In the genomic region with DNA sequence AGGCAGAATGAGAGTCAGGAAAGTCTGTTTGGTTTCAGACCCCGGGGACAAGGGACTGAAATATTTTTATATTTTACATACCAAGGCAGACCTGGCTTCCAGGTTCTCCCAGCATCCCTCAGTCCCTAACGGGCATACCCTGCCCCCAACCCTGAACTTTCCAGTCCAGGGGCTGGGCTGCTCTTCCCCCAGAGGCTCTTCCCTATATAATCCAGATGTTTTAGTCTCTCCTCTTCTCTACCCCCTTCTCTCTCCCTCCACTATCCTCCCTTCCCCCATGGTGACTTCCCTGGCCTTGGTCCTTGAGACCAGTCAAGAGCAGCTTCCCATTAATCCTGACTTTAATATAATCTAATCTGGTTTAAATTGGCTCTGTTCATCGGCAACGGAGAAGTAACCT, we compare ENCODE assay signal across 17 mouse cellular contexts.
DNase-seq lines count a peak whose midpoint lies in the region; ATAC-seq and TF ChIP-seq lines count a peak whose summit lies in the region.
"Had no signal": no experiment of that assay in that cellular context is flagged by ENCODE, and none has a peak within 500 bp of the region (broad histone marks: within the 10 kb centered on the region; RNA-seq: fewer than 3 reads in every experiment).

No protein-coding gene starts in this region.

- H3K9me3 ChIP-seq in forebrain, embryonic 10.5 days = no peaks in the 10 kb centered on the region
- no peaks in the 10 kb centered on the region for H3K9me3 ChIP-seq in forebrain, embryonic 13.5 days (replicated peaks)
- H3K9me3 ChIP-seq in hindbrain, embryonic 12.5 days (replicated peaks) = no peaks in the 10 kb centered on the region
- H3K9me3 ChIP-seq in hindbrain, postnatal 0 days (ENCODE audit: low read length) = no peaks in the 10 kb centered on the region
- no peaks in the 10 kb centered on the region for H3K9me3 ChIP-seq in embryonic facial prominence, embryonic 11.5 days (replicated peaks; ENCODE audit: control insufficient read depth, low read length)
- H3K9me3 ChIP-seq in limb, embryonic 13.5 days = no peaks in the 10 kb centered on the region
- H3K9me3 ChIP-seq: intestine, embryonic 15.5 days; liver, embryonic 12.5 days; megakaryocyte, embryonic 14.5 days had no signal

- peaks cover 34% of the 10 kb centered on the region for H3K4me1 ChIP-seq in forebrain, embryonic 10.5 days
- peaks cover 25% of the 10 kb centered on the region for H3K4me1 ChIP-seq in forebrain, embryonic 13.5 days
- peaks cover 33% of the 10 kb centered on the region for H3K4me1 ChIP-seq in hindbrain, embryonic 12.5 days
- peaks cover 15% of the 10 kb centered on the region; the same call in 1 of the 2 replicates for H3K4me1 ChIP-seq in hindbrain, postnatal 0 days (ENCODE audit: insufficient read depth, low read length)
- H3K4me1 ChIP-seq in embryonic facial prominence, embryonic 11.5 days (ENCODE audit: control insufficient read depth, insufficient read depth, low read length) = peaks cover 7% of the 10 kb centered on the region
- peaks cover 35% of the 10 kb centered on the region for H3K4me1 ChIP-seq in limb, embryonic 13.5 days

- no peaks in the 10 kb centered on the region for H3K36me3 ChIP-seq in forebrain, embryonic 10.5 days (replicated peaks)
- H3K36me3 ChIP-seq in forebrain, embryonic 13.5 days (ENCODE audit: poor library complexity, severe bottlenecking) = no peaks in the 10 kb centered on the region
- no peaks in the 10 kb centered on the region for H3K36me3 ChIP-seq in hindbrain, embryonic 12.5 days
- H3K36me3 ChIP-seq in hindbrain, postnatal 0 days (ENCODE audit: insufficient read depth, low read length) = no peaks in the 10 kb centered on the region
- no peaks in the 10 kb centered on the region for H3K36me3 ChIP-seq in embryonic facial prominence, embryonic 11.5 days (replicated peaks; ENCODE audit: control insufficient read depth, insufficient read depth, low read depth, low read length)
- no peaks in the 10 kb centered on the region for H3K36me3 ChIP-seq in limb, embryonic 13.5 days
- H3K36me3 ChIP-seq: intestine, embryonic 15.5 days; liver, embryonic 12.5 days had no signal

- TF ChIP-seq CTCF in hindbrain, postnatal 0 days (IDR thresholded peaks at IDR 0.05; ENCODE audit: low read depth) = no peak

- no peak for DNase-seq in forebrain, embryonic 10.5 days (ENCODE audit: extremely low spot score, low spot score)
- no peak for DNase-seq in hindbrain, postnatal 0 days (ENCODE audit: low spot score)
- peak; percentile 51 for DNase-seq in embryonic facial prominence, embryonic 11.5 days (ENCODE audit: low spot score)
- DNase-seq in layer of hippocampus, postnatal 14 days (ENCODE audit: low spot score in 2 of 2) = no peak
- no peak for DNase-seq in spleen, adult 18-20 months
- DNase-seq: adrenal gland, postnatal 36 days; cerebellum, postnatal 10 days; heart, postnatal 36 days; thymus, postnatal 4 days had no signal

- ATAC-seq in forebrain, embryonic 13.5 days = no peak
- no peak for ATAC-seq in hindbrain, embryonic 12.5 days (ENCODE audit: low FRiP score)
- no peak for ATAC-seq in hindbrain, postnatal 0 days
- no peak for ATAC-seq in embryonic facial prominence, embryonic 11.5 days (replicated peaks; ENCODE audit: insufficient number of reproducible peaks, low FRiP score, low TSS enrichment, low read depth)
- ATAC-seq in limb, embryonic 13.5 days (ENCODE audit: low FRiP score, low read depth) = no peak
- ATAC-seq: intestine, embryonic 15.5 days; liver, embryonic 12.5 days; Patski had no signal

- no peak overlapping the region for H3K4me2 ChIP-seq in forebrain, embryonic 13.5 days
- 0 out of 2 replicates have a peak overlapping the region, but pooled peaks have one; percentile 39 for H3K4me2 ChIP-seq in hindbrain, embryonic 12.5 days (replicated peaks)
- H3K4me2 ChIP-seq in hindbrain, postnatal 0 days (ENCODE audit: low read depth, low read length) = no peak overlapping the region
- no peak overlapping the region for H3K4me2 ChIP-seq in embryonic facial prominence, embryonic 11.5 days (ENCODE audit: low read depth, low read length)
- H3K4me2 ChIP-seq in limb, embryonic 13.5 days (replicated peaks) = peak overlapping the region; percentile 36; the same call in 1 of the 2 replicates
- H3K4me2 ChIP-seq: intestine, embryonic 15.5 days; liver, embryonic 12.5 days had no signal

- H3K9ac ChIP-seq in forebrain, embryonic 13.5 days = no peak overlapping the region
- H3K9ac ChIP-seq in hindbrain, embryonic 12.5 days = no peak overlapping the region
- no peak overlapping the region for H3K9ac ChIP-seq in hindbrain, postnatal 0 days (replicated peaks; ENCODE audit: low read length)
- H3K9ac ChIP-seq in embryonic facial prominence, embryonic 11.5 days (replicated peaks; ENCODE audit: low read length) = no peak overlapping the region
- no peak overlapping the region for H3K9ac ChIP-seq in limb, embryonic 13.5 days
- H3K9ac ChIP-seq: intestine, embryonic 15.5 days; liver, embryonic 12.5 days had no signal

- H3K4me3 ChIP-seq in forebrain, embryonic 10.5 days = no peak overlapping the region
- H3K4me3 ChIP-seq in forebrain, embryonic 13.5 days = no peak overlapping the region
- H3K4me3 ChIP-seq in hindbrain, embryonic 12.5 days = no peak overlapping the region
- no peak overlapping the region for H3K4me3 ChIP-seq in hindbrain, postnatal 0 days (ENCODE audit: low read length)
- H3K4me3 ChIP-seq in embryonic facial prominence, embryonic 11.5 days (ENCODE audit: low read depth, low read length) = no peak overlapping the region
- no peak overlapping the region for H3K4me3 ChIP-seq in limb, embryonic 13.5 days
- H3K4me3 ChIP-seq: intestine, embryonic 15.5 days; layer of hippocampus, adult 2 months; liver, embryonic 12.5 days; megakaryocyte, embryonic 14.5 days had no signal

- 21% methylated on average over 4 of the region's 4 CpGs for WGBS in forebrain, embryonic 10.5 days
- WGBS in forebrain, embryonic 13.5 days = 22% methylated on average over 4 of the region's 4 CpGs
- WGBS in hindbrain, embryonic 12.5 days = 19% methylated on average over 4 of the region's 4 CpGs
- 29% methylated on average over 4 of the region's 4 CpGs for WGBS in hindbrain, postnatal 0 days
- 16% methylated on average over 4 of the region's 4 CpGs for WGBS in embryonic facial prominence, embryonic 11.5 days
- 12% methylated on average over 4 of the region's 4 CpGs for WGBS in limb, embryonic 13.5 days

- H3K27ac ChIP-seq in forebrain, embryonic 10.5 days = peak overlapping the region; percentile 1
- H3K27ac ChIP-seq in forebrain, embryonic 13.5 days = no peak overlapping the region
- H3K27ac ChIP-seq in hindbrain, embryonic 12.5 days = peak overlapping the region; percentile 68
- H3K27ac ChIP-seq in hindbrain, postnatal 0 days = no peak overlapping the region
- H3K27ac ChIP-seq in embryonic facial prominence, embryonic 11.5 days (replicated peaks; ENCODE audit: low read depth, low read length) = peak overlapping the region; percentile 38; the same call in 1 of the 2 replicates
- H3K27ac ChIP-seq in limb, embryonic 13.5 days = peak overlapping the region; percentile 8; the same call in 1 of the 2 replicates
- H3K27ac ChIP-seq: intestine, embryonic 15.5 days; layer of hippocampus, adult 2 months; liver, embryonic 12.5 days had no signal

- peaks cover 51% of the 10 kb centered on the region for H3K27me3 ChIP-seq in forebrain, embryonic 10.5 days (ENCODE audit: poor library complexity, severe bottlenecking)
- peaks cover 29% of the 10 kb centered on the region for H3K27me3 ChIP-seq in forebrain, embryonic 13.5 days
- H3K27me3 ChIP-seq in hindbrain, embryonic 12.5 days = no peaks in the 10 kb centered on the region
- no peaks in the 10 kb centered on the region for H3K27me3 ChIP-seq in hindbrain, postnatal 0 days (ENCODE audit: insufficient read depth, low read length)
- H3K27me3 ChIP-seq in embryonic facial prominence, embryonic 11.5 days (ENCODE audit: control insufficient read depth, insufficient read depth, low read length) = 0 out of 2 replicates have a peak, but pooled peaks cover 6% of the 10 kb centered on the region
- peaks cover 26% of the 10 kb centered on the region for H3K27me3 ChIP-seq in limb, embryonic 13.5 days
- H3K27me3 ChIP-seq: Patski had no signal

Comparison
In these comparisons a context has a peak if more than half of its experiments do, and no peak if none do; other contexts are left out.
1. H3K27ac ChIP-seq: peak in forebrain, embryonic 10.5 days (single experiment), hindbrain, embryonic 12.5 days (single experiment), embryonic facial prominence, embryonic 11.5 days (single experiment) and limb, embryonic 13.5 days (single experiment); none in forebrain, embryonic 13.5 days (single experiment) and hindbrain, postnatal 0 days (single experiment).
2. H3K4me2 ChIP-seq: peak in hindbrain, embryonic 12.5 days (single experiment) and limb, embryonic 13.5 days (single experiment); none in forebrain, embryonic 13.5 days (single experiment), hindbrain, postnatal 0 days (single experiment) and embryonic facial prominence, embryonic 11.5 days (single experiment).